Mouse (Mus musculus) heart, embryonic 14.5 days (tissue): ENCODE results near the gene Slc38a8. TPM values are rescaled to one million over a fixed set of nuclear protein-coding genes. Genes with fewer than 3 reads are reported as not detected.
A peak's percentile ranks its signal among the peaks of the same experiment; 100 is the strongest.

Experiments used
- ATAC-seq: fragments of 200-750 bp; cut with Nextera tagmentation; 2 replicates; pipeline ENCODE4 v1.8.0; 2017; ENCODE audit warnings: low read depth, moderate TSS enrichment; ENCODE audit not compliant: insufficient number of reproducible peaks, insufficient read depth, low FRiP score
- H3K27ac ChIP-seq, 2 experiments: fragments of 200-500 bp in 1 of 2; fragments of 300-500 bp in 1 of 2; sonication (generic) in 1 of 2; replicated peaks in 1 of 2; 2 replicates each; pipeline ENCODE4 v1.5.1; 2012 to 2014; ENCODE audit warnings: low read depth in 2 of 2, low read length in 2 of 2, control low read depth in 1 of 2, mild to moderate bottlenecking in 1 of 2, mixed read lengths in 1 of 2; ENCODE audit not compliant: control insufficient read depth in 1 of 2, insufficient read depth in 1 of 2
- H3K27me3 ChIP-seq: fragments of 300-500 bp; sonication (generic); 2 replicates; pipeline ENCODE4 v1.6.1; 2014; ENCODE audit warnings: mild to moderate bottlenecking, low read length, control low read depth; ENCODE audit not compliant: control insufficient read depth, insufficient read depth
- H3K36me3 ChIP-seq: fragments of 300-500 bp; sonication (generic); 2 replicates; pipeline ENCODE4 v1.6.1; 2014; ENCODE audit warnings: mild to moderate bottlenecking, control low read depth, low read length, mixed read lengths; ENCODE audit not compliant: control insufficient read depth, insufficient read depth
- H3K4me1 ChIP-seq, 2 experiments: fragments of 200-500 bp in 1 of 2; fragments of 300-500 bp in 1 of 2; sonication (generic) in 1 of 2; 2 replicates each; pipeline ENCODE4 v1.6.1; 2012 to 2014; ENCODE audit warnings: low read length in 2 of 2, control low read depth in 1 of 2, mixed read lengths in 1 of 2; ENCODE audit not compliant: control insufficient read depth in 2 of 2, insufficient read depth in 2 of 2
- H3K4me2 ChIP-seq: fragments of 300-500 bp; sonication (generic); 2 replicates; pipeline ENCODE4 v1.6.1; 2014; ENCODE audit warnings: mild to moderate bottlenecking, low read length
- H3K4me3 ChIP-seq, 2 experiments: fragments of 200-500 bp in 1 of 2; fragments of 300-500 bp in 1 of 2; sonication (generic) in 1 of 2; 2 replicates each; pipeline ENCODE4 v1.5.1; 2012 to 2014; ENCODE audit warnings: low read length in 2 of 2, mild to moderate bottlenecking in 2 of 2, control low read depth in 1 of 2, low read depth in 1 of 2, moderate library complexity in 1 of 2; ENCODE audit not compliant: control insufficient read depth in 1 of 2, insufficient read depth in 1 of 2
- H3K9ac ChIP-seq: fragments of 300-500 bp; sonication (generic); 2 replicates; pipeline ENCODE4 v1.6.1; 2014; ENCODE audit warnings: mild to moderate bottlenecking, low read length
- H3K9me3 ChIP-seq: fragments of 300-500 bp; sonication (generic); 2 replicates; pipeline ENCODE4 v1.6.1; 2016; ENCODE audit warnings: low read length, control low read depth; ENCODE audit not compliant: control insufficient read depth
- WGBS: fragments of 180-500 bp; shearing (Covaris S2); extraction: QIAGEN DNeasy Blood & Tissue Kit; methylation state at CpG from one replicate; pipeline ENCODE4 v1.1.7; 2014; 5-methylcytosine and 5-hydroxymethylcytosine counted together
- polyA plus RNA-seq: library from polyadenylated mRNA; unstranded; fragments of >200 nt; fragmentation: Nextera tagmentation; extraction: Ambion mirVana; gene quantifications from 2 replicates; pipeline ENCODE4 v1.2.1, GENCODE M21; 2014

Slc38a8 gene
- polyA plus RNA-seq, 1 experiment from 2014 or later, result not detected

GRCm38 (mm10) chr8:119439424-119439823 is 62.1 kb downstream of the Slc38a8 start:
- H3K9me3 ChIP-seq, result no peaks in the 10 kb centered on the region
- no peak for ATAC-seq
- H3K9ac ChIP-seq, result no peak overlapping the region
- no peak overlapping the region for H3K27ac ChIP-seq
- no peaks in the 10 kb centered on the region for H3K36me3 ChIP-seq
- no peak overlapping the region for H3K4me3 ChIP-seq
- no peak overlapping the region for H3K4me2 ChIP-seq
- H3K27me3 ChIP-seq, result peaks cover 12% of the 10 kb centered on the region
- peaks cover 17 to 19% of the 10 kb centered on the region in 2 experiments for H3K4me1 ChIP-seq
- 91% methylated on average over 2 of the region's 2 CpGs for WGBS

GRCm38 (mm10) chr8:119438876-119439275 is 62.6 kb downstream of the Slc38a8 start:
- WGBS, result 81% methylated on average over 6 of the region's 6 CpGs
- H3K9me3 ChIP-seq, result no peaks in the 10 kb centered on the region
- H3K27me3 ChIP-seq, result peaks cover 12% of the 10 kb centered on the region
- peaks cover 17 to 19% of the 10 kb centered on the region in 2 experiments for H3K4me1 ChIP-seq
- no peak overlapping the region for H3K9ac ChIP-seq
- H3K4me2 ChIP-seq, result no peak overlapping the region
- H3K27ac ChIP-seq, result no peak overlapping the region
- ATAC-seq, result no peak
- H3K4me3 ChIP-seq, result no peak overlapping the region
- H3K36me3 ChIP-seq, result no peaks in the 10 kb centered on the region

GRCm38 (mm10) chr8:119437506-119437905 is 64.0 kb downstream of the Slc38a8 start:
- Histone ChIP-seq H3K36me3 (no peaks in the 10 kb centered on the region), H3K4me2 (peak overlapping the region; percentile 37), H3K9me3 (no peaks in the 10 kb centered on the region), H3K27me3 (peaks cover 9% of the 10 kb centered on the region; the same call in 1 of the 2 replicates), H3K4me3 (no peak overlapping the region), H3K27ac (no peak overlapping the region), H3K4me1 (peaks cover 17 to 19% of the 10 kb centered on the region in 2 experiments), H3K9ac (no peak overlapping the region)
- no peak for ATAC-seq
- 70% methylated on average over 11 of the region's 11 CpGs for WGBS

GRCm38 (mm10) chr8:119436933-119437332 is 64.6 kb downstream of the Slc38a8 start:
- Histone ChIP-seq H3K9ac (peak overlapping the region; percentile 25; the same call in 1 of the 2 replicates), H3K36me3 (no peaks in the 10 kb centered on the region), H3K4me2 (peak overlapping the region; percentile 37), H3K27me3 (0 out of 2 replicates have a peak, but pooled peaks cover 3% of the 10 kb centered on the region), H3K4me1 (peaks cover 17 to 19% of the 10 kb centered on the region in 2 experiments), H3K4me3 (no peak overlapping the region), H3K9me3 (no peaks in the 10 kb centered on the region), H3K27ac (no peak overlapping the region)
- peak; percentile 51 for ATAC-seq
- WGBS, result 8% methylated on average over 9 of the region's 9 CpGs

- Histone ChIP-seq H3K4me1 (peaks cover 17 to 19% of the 10 kb centered on the region in 2 experiments), H3K27me3 (no peaks in the 10 kb centered on the region), H3K9ac (no peak overlapping the region), H3K4me2 (no peak overlapping the region), H3K4me3 (no peak overlapping the region), H3K9me3 (no peaks in the 10 kb centered on the region), H3K27ac (no peak overlapping the region), H3K36me3 (no peaks in the 10 kb centered on the region)
- WGBS, result 84% methylated on average over 10 of the region's 10 CpGs
- no peak for ATAC-seq
These were observed 65.2 kb downstream of the Slc38a8 start for GRCm38 (mm10) chr8:119436331-119436730.

GRCm38 (mm10) chr8:119435527-119435926 is 66.0 kb downstream of the Slc38a8 start:
- Histone ChIP-seq H3K4me1 (peaks cover 12 to 15% of the 10 kb centered on the region in 2 experiments), H3K4me2 (no peak overlapping the region), H3K36me3 (no peaks in the 10 kb centered on the region), H3K27ac (no peak overlapping the region), H3K9ac (no peak overlapping the region), H3K27me3 (no peaks in the 10 kb centered on the region), H3K4me3 (no peak overlapping the region), H3K9me3 (no peaks in the 10 kb centered on the region)
- WGBS, result 82% methylated on average over 7 of the region's 7 CpGs
- no peak for ATAC-seq

- H3K4me3 ChIP-seq, result no peak overlapping the region
- H3K9me3 ChIP-seq, result no peaks in the 10 kb centered on the region
- no peak for ATAC-seq
- no peaks in the 10 kb centered on the region for H3K27me3 ChIP-seq
- no peak overlapping the region for H3K27ac ChIP-seq
- 72% methylated on average over 6 of the region's 6 CpGs for whole genome bisulfite sequencing
- peaks cover 8 to 10% of the 10 kb centered on the region in 2 experiments for H3K4me1 ChIP-seq
- H3K4me2 ChIP-seq, result no peak overlapping the region
- H3K9ac ChIP-seq, result no peak overlapping the region
- no peaks in the 10 kb centered on the region for H3K36me3 ChIP-seq
These were observed 66.9 kb downstream of the Slc38a8 start for GRCm38 (mm10) chr8:119434569-119434968.

- Histone ChIP-seq H3K27me3 (no peaks in the 10 kb centered on the region), H3K4me3 (no peak within 1 kb of the TSS), H3K4me2 (no peak within 1 kb of the TSS), H3K9ac (no peak within 1 kb of the TSS), H3K9me3 (no peaks in the 10 kb centered on the region), H3K4me1 (peaks cover 8 to 10% of the 10 kb centered on the region in 2 experiments), H3K36me3 (no peaks in the 10 kb centered on the region), H3K27ac (no peak within 1 kb of the TSS)
- ATAC-seq, result no peak
- WGBS, result 87% methylated on average over 13 of the region's 13 CpGs
These were observed 67.8 kb downstream of the Slc38a8 start, which contains the start of gene Osgin1 for GRCm38 (mm10) chr8:119433582-119434174. Osgin1 (plus strand) TSS chr8:119434124.
